Mouse (Mus musculus) ES-CJ7 (cell line): ENCODE results near the gene Platr17.

Source experiments
- DNase-seq: peaks from one replicate; pipeline ENCODE4 v3.0.0; 2011; ENCODE audit warnings: low read depth, low spot score

Gene Platr17

GRCm38 (mm10) chr17:33919351-33920281 lies 14.7 kb downstream of the Platr17 start:
- peak; percentile 86 for DNase-seq

DNA sequence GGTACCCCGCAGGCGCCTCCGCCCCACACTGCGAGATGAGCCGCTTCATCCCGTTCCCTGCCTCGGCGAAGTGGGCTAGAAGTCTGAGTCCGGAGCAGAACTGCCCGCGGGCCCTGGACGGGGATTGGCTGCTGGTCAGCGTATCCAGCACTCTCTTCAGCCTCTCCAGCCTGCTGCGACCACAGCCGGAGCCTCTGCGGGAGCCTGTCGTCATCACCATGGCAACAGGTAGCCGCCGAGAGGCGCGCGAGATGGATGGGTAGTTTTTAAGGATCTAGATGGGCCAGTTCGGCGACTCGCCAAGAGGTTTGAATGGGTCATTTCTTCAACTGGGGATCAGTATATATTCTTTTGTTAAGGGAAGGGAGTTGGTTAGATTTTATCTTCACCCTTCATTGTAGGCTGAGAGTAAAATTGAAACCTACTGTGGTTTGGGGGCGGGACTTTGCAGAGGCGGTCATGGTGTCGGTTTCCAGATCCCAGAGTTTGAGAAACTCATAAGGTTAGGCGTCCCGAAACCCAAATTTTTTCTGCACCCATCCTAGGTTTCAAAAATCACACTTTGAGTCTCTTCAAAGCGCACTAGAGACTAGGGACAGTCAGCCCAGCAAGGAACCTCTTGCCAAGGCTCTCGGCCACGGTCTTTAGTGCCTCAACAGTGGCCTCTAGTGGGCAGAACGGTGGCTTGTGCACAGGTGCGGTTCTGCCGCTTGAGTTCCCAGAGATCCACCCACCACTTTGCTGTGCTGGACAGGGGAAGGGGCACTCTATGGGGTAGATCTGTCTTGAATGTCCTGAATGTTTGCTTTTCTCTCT lies 15.6 kb downstream of the Platr17 start:
- DNase-seq = peak; percentile 86

DNA sequence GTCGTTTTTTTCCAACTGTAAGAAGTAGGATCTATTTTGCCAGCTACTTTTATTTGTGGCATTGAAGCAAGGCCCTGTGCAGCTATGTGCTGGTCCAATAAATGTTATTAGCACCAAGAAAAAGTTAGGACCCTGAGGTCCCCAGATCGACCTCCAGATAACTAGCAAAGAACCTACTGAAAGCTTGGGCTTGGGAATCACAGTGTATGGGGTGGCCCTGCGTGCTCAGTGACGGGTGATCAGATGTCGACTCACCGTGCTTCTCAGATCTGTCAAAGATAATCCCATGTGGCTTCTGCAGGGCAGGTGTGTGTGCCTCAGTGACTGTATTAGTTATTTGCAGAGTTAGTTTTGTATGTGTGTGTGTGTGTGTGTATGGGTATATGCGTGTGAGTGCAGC lies 16.4 kb downstream of the Platr17 start:
- no peak for DNase-seq

DNA sequence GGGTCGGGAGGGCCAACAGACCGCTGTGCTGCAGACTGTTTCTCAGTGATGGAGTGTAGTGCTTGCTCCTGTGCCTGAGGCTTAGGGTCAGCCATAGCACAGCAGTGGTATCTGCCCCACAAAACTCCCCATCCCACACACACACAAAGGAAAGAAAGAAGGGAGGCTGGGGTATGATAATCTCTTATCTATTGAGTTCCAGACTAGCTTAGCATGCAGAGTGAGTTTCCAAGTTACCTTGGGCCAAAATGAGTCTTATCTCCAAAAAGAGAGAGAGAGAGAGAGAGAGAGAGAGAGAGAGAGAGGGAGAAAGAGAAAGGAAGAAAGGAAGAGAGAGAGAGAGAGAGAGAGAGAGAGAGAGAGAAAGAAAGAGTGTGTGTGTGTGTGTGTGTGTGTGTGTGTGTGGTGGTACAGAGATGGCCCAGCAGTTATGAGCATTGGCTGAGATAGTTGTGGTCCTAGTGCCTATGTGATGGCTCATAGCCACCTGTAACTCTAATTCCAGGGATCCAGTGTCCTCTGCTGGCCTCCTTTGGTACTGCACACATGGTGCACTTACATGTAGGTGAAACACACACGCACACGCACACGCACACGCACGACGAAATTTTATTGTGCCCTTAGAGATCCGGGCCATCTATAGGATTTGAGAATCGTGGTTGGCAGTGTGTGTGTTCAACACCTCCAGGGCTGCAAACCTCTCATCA lies 19.8 kb downstream of the Platr17 start:
- peak; percentile 83 for DNase-seq

GRCm38 (mm10) chr17:33925406-33926116 lies 20.6 kb downstream of the Platr17 start:
- peak; percentile 61 for DNase-seq

DNA sequence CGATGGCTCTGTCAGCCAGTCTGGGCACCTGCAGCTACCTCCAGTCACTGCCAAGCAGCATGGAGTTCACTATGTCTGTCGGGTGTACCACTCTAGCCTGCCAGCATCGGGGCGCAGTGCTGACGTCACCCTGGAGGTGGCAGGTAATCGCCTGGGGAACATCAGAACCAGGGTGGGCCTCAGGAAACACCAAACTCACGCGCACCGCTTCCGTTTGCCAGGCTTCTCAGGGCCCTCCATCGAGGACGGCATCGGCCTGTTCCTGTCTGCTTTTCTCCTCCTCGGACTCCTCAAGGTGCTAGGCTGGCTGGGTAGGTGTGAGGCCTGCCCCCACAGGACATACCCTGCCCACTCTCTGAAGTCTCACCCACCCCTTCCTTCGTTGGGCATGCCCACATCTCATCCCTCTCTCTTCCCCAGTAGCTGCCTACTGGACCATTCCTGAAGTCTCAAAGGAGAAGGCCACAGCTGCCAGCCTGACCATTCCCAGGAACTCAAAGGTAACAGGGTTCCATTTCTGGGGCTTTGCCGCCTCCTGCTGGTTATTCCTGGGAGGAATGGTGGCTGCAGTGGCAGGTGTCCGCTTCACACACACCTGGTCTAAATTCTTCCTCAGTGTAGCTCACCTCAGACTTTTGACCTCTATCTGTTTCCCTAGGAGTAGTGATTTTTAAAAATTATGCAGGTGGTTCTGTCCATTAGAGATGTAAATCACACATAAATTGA lies 21.4 kb downstream of the Platr17 start:
- no peak for DNase-seq

GRCm38 (mm10) chr17:33928251-33928947 lies 23.5 kb downstream of the Platr17 start:
- DNase-seq = no peak

DNA sequence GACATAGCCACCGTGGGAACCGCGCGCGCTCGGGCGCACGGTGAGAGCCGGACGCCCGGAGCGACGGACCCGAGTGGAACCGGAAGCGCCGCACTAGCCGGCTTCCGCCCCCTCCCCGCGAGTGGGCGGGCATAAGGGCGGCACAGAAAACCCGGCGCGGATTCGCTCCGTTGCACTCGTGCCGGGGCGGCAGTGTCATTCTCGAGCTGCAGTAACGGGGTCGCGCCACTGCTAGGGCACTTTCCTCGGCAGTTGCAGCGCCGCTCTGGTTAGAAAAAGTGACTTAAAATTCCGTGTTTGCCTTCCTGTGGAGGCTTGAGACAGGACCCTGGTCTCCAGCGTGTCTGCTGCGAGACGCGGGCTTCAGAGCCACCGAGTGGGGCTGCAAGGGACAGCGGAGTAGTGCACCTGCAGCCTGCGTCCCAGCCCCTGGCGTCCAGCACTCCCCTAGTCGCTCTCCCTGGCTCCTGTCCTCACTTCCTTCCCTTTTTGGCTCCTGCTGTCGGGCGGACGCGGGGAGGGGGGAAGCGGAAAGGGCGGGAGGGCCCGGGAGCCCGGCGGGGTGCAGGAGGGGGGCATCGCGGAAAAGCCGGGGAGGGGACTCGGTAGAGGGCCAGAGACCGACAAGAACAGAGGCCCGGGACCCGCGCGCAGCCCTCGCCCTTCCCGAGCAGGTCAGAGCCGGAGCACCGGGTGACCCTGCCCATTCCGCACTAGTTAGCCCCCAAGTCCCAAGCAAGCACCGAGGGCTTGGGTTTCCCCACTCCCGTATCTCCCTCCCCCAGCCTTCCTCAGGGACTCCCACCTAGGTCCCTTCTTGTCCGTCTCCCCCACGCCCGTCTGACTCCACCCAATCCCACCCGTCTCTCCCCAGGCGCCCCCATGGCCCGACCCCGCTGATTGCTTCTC lies 24.7 kb downstream of the Platr17 start, which contains the start of gene Rgl2:
Rgl2 (plus strand) TSS at position 173 of the 909 bp plus-strand sequence.
- peak; percentile 94 for DNase-seq

DNA sequence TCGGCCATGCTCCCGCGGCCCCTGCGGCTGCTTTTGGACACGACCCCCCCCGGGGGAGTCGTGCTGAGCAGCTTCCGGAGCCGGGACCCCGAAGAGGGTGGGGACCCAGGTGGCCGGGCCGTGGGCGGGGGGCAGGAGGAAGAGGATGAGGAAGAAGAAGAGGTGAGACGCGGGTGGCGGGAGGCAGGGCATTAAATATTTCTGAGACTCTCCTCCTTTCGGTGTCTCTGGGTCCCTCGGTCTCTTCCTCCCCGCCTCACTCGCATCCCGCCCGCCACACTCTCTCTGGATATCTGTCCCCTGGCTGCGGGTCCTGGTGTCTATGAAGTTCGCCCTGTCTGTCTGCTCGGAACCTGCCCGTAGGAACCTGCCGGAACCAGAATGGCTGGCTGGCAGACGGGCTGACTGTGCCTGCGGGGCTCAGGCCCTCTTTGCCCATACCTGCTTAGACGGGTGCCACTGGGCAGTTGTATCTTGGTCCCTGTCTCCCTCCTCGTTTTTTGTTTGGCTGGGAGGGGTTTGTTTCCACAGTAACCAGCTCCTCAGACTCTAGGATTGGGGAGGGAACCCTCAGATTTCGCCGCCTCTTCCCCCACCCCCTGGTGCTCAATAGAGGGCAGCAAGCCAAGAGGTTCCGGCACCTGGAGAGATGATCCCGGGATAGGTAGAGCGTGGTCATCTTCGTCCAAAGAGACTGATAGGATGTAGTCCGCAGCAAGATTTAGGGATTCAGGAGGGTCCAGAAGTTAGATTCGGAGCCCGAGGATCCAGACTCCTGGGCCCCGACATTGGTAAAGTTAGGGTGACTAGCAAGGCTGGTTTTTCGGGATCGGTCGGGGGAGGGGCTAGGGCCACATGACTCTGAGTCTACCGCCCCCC lies 25.6 kb downstream of the Platr17 start:
- peak; percentile 87 for DNase-seq

DNA sequence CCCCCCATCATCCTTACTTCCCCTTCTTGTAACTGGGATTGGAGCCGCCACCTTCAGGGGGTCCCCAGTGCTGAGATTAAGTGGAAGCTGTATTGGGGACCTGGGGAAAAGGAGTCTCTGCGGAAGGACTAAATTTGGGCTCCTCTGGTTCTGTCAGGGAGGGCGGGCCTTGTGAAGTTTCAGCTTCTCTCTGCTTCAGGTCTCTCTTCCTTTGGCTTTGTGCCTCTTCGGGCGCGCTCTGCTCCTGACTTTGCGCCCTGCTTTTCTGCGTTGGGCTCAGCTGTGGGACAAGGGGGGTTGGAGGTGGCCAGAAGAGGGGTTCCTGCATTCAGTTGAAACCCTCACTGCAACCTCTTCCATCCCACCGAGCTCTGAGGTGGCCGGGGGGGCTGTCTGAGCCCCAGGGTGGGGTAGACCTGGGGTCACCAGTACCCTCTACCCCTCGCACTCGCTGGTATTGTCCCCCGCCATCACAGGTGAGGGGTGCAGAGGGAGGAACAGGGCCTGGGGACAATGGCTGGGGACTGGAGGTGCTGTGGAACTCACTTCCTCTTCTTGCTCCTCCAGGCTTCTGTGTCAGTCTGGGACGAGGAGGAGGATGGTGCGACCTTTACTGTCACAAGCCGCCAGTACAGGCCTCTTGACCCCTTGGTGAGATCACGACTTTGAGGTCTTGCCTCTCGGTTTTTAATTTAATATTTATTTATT lies 26.4 kb downstream of the Platr17 start:
- no peak for DNase-seq

- no peak for DNase-seq
Measured at GRCm38 (mm10) chr17:33931947-33932346, 27.0 kb downstream of the Platr17 start.

DNA sequence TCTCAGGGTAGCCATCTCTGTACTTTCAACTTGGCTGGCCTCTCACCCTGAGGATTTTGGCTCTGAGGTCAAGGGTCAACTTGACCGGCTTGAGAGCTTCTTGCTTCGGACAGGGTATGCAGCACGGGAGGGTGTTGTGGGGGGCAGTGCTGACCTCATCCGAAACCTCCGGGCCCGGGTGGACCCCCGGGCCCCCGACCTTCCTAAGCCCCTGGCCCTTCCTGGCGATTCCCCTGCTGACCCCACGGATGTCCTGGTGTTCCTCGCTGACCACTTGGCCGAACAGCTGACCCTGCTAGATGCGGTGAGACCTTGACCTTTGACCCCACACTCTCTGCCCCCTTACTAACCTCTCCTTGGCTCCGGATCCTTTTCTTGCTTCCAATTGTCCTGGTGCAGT lies 27.5 kb downstream of the Platr17 start:
- DNase-seq = no peak

DNA sequence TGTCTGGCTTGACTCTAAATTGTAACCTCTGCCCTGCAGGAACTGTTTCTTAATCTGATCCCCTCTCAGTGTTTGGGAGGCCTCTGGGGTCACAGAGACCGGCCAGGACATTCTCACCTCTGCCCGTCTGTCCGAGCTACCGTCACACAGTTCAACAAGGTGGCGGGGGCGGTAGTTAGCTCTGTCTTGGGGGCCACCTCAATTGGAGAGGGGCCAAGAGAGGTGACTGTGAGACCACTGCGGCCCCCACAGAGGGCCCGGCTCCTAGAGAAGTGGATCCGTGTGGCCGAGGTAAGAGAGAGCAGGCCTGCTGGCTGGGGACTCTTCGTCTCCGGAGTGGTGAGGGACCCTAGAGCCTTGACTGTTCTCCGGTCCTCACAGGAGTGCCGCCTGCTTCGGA lies 28.0 kb downstream of the Platr17 start:
- no peak for DNase-seq

- DNase-seq = no peak
Measured at GRCm38 (mm10) chr17:33935422-33936055, 30.6 kb downstream of the Platr17 start.

GRCm38 (mm10) chr17:33936993-33937392 lies 32.1 kb downstream of the Platr17 start:
- DNase-seq = no peak

DNA sequence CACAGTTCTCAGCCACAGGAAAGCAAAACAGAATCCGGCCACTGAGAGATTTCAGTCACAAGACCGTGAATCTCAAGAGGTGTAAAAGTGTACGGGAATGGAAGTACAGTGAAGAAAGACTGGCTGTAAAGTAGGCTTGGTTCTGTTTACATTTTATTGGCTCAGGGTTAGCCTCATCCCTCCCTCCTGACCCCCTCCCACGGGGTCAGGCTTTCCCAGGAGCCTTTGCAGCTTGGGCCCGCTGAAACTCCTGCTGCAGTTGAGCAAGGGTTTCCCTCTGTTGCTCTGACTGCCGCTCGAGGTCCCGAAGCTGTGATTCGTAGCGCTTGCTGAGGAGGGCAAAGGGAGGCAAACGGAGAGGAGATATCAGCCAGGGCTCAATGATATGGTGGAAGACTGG lies 33.8 kb downstream of the Platr17 start:
- no peak for DNase-seq
